Mouse (Mus musculus): ENCODE results near the gene Polr2l.

Polr2l gene

GRCm38 (mm10) chr7:141475011-141475804 lies at the start of gene Polr2l, which contains the start of gene Tspan4:
Polr2l (minus strand) TSS chr7:141475132.
Tspan4 (plus strand) TSS chr7:141475240.
- DNase-seq (ENCODE audit: low spot score in 2 of 2): peak; percentile 66 to 71

GRCm38 (mm10) chr7:141524271-141524670 lies 49.3 kb upstream of the Polr2l start:
- no peak for DNase-seq (ENCODE audit: low spot score in 2 of 2)

- DNase-seq (ENCODE audit: low spot score in 2 of 2): no peak
These were observed 48.1 kb upstream of the Polr2l start for GRCm38 (mm10) chr7:141523007-141523406.

GRCm38 (mm10) chr7:141519795-141520194 lies 44.9 kb upstream of the Polr2l start:
- no peak for DNase-seq (ENCODE audit: low spot score in 2 of 2)

GRCm38 (mm10) chr7:141518926-141519325 lies 44.0 kb upstream of the Polr2l start:
- DNase-seq (ENCODE audit: low spot score in 2 of 2): no peak

- DNase-seq (ENCODE audit: low spot score in 2 of 2): no peak
These were observed 43.4 kb upstream of the Polr2l start for GRCm38 (mm10) chr7:141518296-141518695.

- no peak for DNase-seq (ENCODE audit: low spot score in 2 of 2)
These were observed 42.7 kb upstream of the Polr2l start for GRCm38 (mm10) chr7:141517638-141518037.

- no peak for DNase-seq (ENCODE audit: low spot score in 2 of 2)
These were observed 35.8 kb upstream of the Polr2l start for GRCm38 (mm10) chr7:141510681-141511191.

GRCm38 (mm10) chr7:141510196-141510595 lies 35.3 kb upstream of the Polr2l start:
- no peak for DNase-seq (ENCODE audit: low spot score in 2 of 2)

GRCm38 (mm10) chr7:141508160-141508559 lies 33.2 kb upstream of the Polr2l start:
- no peak for DNase-seq (ENCODE audit: low spot score in 2 of 2)

GRCm38 (mm10) chr7:141506278-141506677 lies 31.3 kb upstream of the Polr2l start:
- DNase-seq (ENCODE audit: low spot score in 2 of 2): no peak

GRCm38 (mm10) chr7:141502556-141502905 lies 27.6 kb upstream of the Polr2l start:
- DNase-seq (ENCODE audit: low spot score in 2 of 2): no peak

GRCm38 (mm10) chr7:141501820-141502555 lies 27.1 kb upstream of the Polr2l start:
- no peak for DNase-seq (ENCODE audit: low spot score in 2 of 2)

GRCm38 (mm10) chr7:141497600-141497999 lies 22.7 kb upstream of the Polr2l start:
- DNase-seq (ENCODE audit: low spot score in 2 of 2): no peak

- DNase-seq (ENCODE audit: low spot score in 2 of 2): no peak
These were observed 21.0 kb upstream of the Polr2l start for GRCm38 (mm10) chr7:141495940-141496339.

- no peak for DNase-seq (ENCODE audit: low spot score in 2 of 2)
These were observed 20.4 kb upstream of the Polr2l start for GRCm38 (mm10) chr7:141495379-141495778.

- DNase-seq (ENCODE audit: low spot score in 2 of 2): no peak
These were observed 18.8 kb upstream of the Polr2l start for GRCm38 (mm10) chr7:141493729-141494128.

GRCm38 (mm10) chr7:141492738-141493137 lies 17.8 kb upstream of the Polr2l start:
- DNase-seq (ENCODE audit: low spot score in 2 of 2): no peak

GRCm38 (mm10) chr7:141491151-141491550 lies 16.2 kb upstream of the Polr2l start:
- DNase-seq (ENCODE audit: low spot score in 2 of 2): no peak

- no peak for DNase-seq (ENCODE audit: low spot score in 2 of 2)
These were observed 12.2 kb upstream of the Polr2l start for GRCm38 (mm10) chr7:141487141-141487540.

- DNase-seq (ENCODE audit: low spot score in 2 of 2): no peak
These were observed 11.3 kb upstream of the Polr2l start for GRCm38 (mm10) chr7:141486239-141486638.

GRCm38 (mm10) chr7:141485606-141486005 lies 10.7 kb upstream of the Polr2l start:
- no peak for DNase-seq (ENCODE audit: low spot score in 2 of 2)

- DNase-seq (ENCODE audit: low spot score in 2 of 2): no peak
These were observed 10.3 kb upstream of the Polr2l start for GRCm38 (mm10) chr7:141485186-141485585.
